Mouse (Mus musculus): Measurements from ENCODE around the gene Nipsnap2. TPM values are rescaled to one million over a fixed set of nuclear protein-coding genes. Genes with fewer than 3 reads are reported as not detected.
A peak's percentile ranks its signal among the peaks of the same experiment; 100 is the strongest.
"Not testable (repeated sequence)": the region's sequence is repeated elsewhere in the genome, so short reads cannot be mapped to it uniquely, and the experiment has no call there.

Nipsnap2 gene
- polyA plus RNA-seq, 1 experiment from 2014 or later = 228 TPM

DNA sequence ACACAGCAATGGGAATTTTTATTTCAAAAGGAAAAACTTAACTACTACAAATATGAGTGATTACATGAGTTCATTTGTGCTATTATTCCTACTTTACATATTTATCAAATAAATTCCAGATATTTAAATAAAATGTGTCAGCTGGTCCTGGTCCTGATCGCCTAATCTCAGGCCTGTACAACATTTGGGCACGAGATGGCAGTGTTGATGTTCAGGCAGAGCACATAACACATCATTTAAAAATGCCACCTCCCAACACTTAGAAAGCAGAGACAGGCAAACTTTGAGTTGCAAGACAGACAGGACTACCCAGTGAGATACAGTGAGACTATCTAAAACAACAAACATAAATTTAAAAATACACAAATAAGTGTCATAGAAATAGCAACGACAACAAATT is 57.3 kb downstream of the Nipsnap2 start:
- no peaks in the 10 kb centered on the region for H3K36me3 ChIP-seq (ENCODE audit: insufficient read depth, low read length)

DNA sequence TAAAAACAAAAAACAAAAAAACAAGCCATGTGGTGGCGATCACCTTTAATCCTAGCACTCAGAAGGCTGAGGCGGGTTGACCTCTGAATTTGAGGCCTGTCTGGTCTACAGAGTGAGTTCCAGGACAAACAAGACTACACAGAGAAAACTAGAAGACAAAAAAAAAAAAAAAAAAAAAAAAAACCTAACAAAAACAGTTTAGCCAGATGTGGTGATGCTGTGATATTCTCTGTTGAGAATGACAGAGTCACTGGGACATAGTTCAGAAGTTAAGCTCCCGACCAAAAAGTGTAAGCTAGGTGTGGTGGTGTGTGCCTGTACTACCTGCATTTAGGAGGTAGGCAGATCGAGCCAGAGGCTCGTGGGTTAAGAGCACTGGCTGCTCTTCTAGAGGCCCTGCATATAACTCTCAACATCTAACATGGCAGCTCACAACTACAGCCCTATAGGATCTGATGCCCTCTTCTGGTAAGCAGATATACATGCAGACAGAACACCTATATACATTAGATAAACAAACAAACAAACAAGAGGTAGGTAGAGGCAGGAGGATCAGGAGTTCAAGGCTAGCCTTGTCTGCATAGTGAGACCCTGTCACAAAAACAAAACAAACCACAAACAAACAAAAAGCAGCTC is 60.5 kb downstream of the Nipsnap2 start:
- TF ChIP-seq CTCF (IDR thresholded peaks at IDR 0.05; ENCODE audit: low read depth) = peak; percentile 39
- Histone ChIP-seq H3K27me3 (ENCODE audit: insufficient read depth, low read length) (no peaks in the 10 kb centered on the region), H3K9ac (ENCODE audit: low read depth, low read length) (no peak overlapping the region), H3K4me2 (ENCODE audit: low read length) (no peak overlapping the region), H3K27ac (no peak overlapping the region), H3K4me1 (replicated peaks; ENCODE audit: insufficient read depth, low read length) (no peaks in the 10 kb centered on the region; the same call in 1 of the 2 replicates), H3K9me3 (replicated peaks; ENCODE audit: low read length) (no peaks in the 10 kb centered on the region), H3K4me3 (replicated peaks; ENCODE audit: low read depth, low read length) (no peak overlapping the region), H3K36me3 (ENCODE audit: insufficient read depth, low read length) (peaks cover 16% of the 10 kb centered on the region)
- DNase-seq (ENCODE audit: low spot score) (no peak), ATAC-seq (replicated peaks; ENCODE audit: low FRiP score, low read depth) (no peak)
- 91% methylated on average over 5 of the region's 5 CpGs for WGBS

More for the DNA sequence above, 57.3 kb downstream of the Nipsnap2 start:
- TF ChIP-seq CTCF (IDR thresholded peaks at IDR 0.05; ENCODE audit: low read depth) = peak; percentile 78
- no peak overlapping the region for H3K4me2 ChIP-seq (ENCODE audit: low read length)
- DNase-seq (ENCODE audit: low spot score) (peak; percentile 55), ATAC-seq (replicated peaks; ENCODE audit: low FRiP score, low read depth) (no peak)
- no peaks in the 10 kb centered on the region; the same call in 1 of the 2 replicates for H3K4me1 ChIP-seq (replicated peaks; ENCODE audit: insufficient read depth, low read length)
- no peaks in the 10 kb centered on the region for H3K9me3 ChIP-seq (replicated peaks; ENCODE audit: low read length)
- H3K4me3 ChIP-seq (replicated peaks; ENCODE audit: low read depth, low read length) = no peak overlapping the region
- H3K27ac ChIP-seq = no peak overlapping the region
- H3K27me3 ChIP-seq (ENCODE audit: insufficient read depth, low read length) = no peaks in the 10 kb centered on the region
- no peak overlapping the region for H3K9ac ChIP-seq (ENCODE audit: low read depth, low read length)
- WGBS = 41% methylated on average over 3 of the region's 3 CpGs

DNA sequence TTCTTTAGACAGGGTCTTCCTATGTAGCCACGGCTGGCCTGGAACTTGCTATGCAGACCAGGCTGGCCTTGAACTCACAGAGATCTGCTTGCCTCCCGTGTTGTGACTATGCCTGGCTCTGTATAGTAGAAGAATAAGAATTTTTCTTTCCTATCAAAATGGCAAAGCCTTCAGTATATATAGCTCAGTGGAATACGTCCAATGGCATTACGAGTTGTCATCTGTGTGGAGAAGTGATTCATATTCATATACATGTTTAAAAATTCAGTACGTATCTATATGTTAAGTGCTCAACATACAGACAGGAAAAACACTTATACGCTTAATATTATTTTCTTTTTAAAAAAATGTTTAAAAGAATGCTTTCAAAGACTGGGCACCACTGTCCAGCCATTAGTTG is 61.3 kb downstream of the Nipsnap2 start:
- no peaks in the 10 kb centered on the region; the same call in 1 of the 2 replicates for H3K4me1 ChIP-seq (replicated peaks; ENCODE audit: insufficient read depth, low read length)
- DNase-seq (ENCODE audit: low spot score) (no peak), ATAC-seq (replicated peaks; ENCODE audit: low FRiP score, low read depth) (no peak)
- H3K36me3 ChIP-seq (ENCODE audit: insufficient read depth, low read length) = peaks cover 22% of the 10 kb centered on the region
- no peaks in the 10 kb centered on the region for H3K9me3 ChIP-seq (replicated peaks; ENCODE audit: low read length)
- H3K4me2 ChIP-seq (ENCODE audit: low read length) = peak overlapping the region; percentile 67
- no peak for TF ChIP-seq CTCF (IDR thresholded peaks at IDR 0.05; ENCODE audit: low read depth)
- peak overlapping the region; percentile 88 for H3K4me3 ChIP-seq (replicated peaks; ENCODE audit: low read depth, low read length)
- H3K27me3 ChIP-seq (ENCODE audit: insufficient read depth, low read length) = no peaks in the 10 kb centered on the region
- H3K27ac ChIP-seq = peak overlapping the region; percentile 97
- H3K9ac ChIP-seq (ENCODE audit: low read depth, low read length) = peak overlapping the region; percentile 82
- 82% methylated on average over 6 of the region's 6 CpGs for WGBS

DNA sequence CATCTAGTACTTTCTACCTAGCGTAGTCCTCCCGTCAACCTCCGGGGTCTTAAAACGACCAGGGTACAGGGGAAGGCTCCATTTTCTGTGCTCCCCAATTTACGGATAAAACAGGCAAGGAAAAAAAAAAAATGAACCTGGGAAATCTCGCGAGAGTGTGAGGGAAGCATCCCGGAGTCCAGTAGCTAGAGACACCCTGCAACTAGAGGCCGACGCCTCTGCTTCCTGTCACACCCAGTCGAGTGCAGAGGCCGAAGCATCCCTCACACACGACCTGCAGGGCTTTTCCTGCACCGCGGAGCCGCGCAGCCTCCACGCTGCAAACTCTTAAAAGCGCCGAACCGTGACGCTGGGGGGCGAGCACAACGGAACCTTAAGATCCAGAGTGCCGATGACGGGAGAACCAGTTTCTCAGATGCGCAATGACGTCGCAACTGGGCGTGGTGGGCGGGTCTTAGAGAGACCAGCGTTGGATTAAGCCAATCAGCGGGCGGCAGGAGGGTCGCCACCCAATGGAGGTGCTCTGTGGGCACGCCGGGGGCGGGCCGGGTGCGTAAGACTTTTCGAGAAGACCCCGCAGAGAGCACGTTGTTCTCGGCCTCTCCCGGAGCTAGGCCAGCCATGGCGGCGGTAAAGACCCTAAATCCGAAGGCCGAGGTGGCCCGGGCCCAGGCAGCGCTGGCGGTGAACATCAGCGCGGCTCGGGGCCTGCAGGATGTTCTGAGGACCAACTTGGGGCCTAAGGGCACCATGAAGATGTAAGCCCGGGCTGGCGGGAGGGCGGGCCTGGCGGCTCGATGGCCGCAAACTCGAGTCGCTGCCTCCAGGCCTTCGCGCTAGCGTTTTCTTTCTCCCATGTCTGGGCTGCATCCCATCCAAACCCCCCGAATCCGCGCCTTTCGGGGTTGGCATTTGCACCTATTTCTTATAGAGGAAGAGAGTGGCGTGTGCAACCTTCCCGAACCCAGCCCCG is 62.2 kb downstream of the Nipsnap2 start, which contains the start of gene Psph:
Psph (minus strand) TSS at position 632 of the 973 bp plus-strand sequence.
- peak within 1 kb of the TSS; percentile 88 for H3K4me3 ChIP-seq (replicated peaks; ENCODE audit: low read depth, low read length)
- WGBS = 1% methylated on average over 73 of the region's 73 CpGs
- no peaks in the 10 kb centered on the region; the same call in 1 of the 2 replicates for H3K4me1 ChIP-seq (replicated peaks; ENCODE audit: insufficient read depth, low read length)
- H3K27me3 ChIP-seq (ENCODE audit: insufficient read depth, low read length) = no peaks in the 10 kb centered on the region
- ATAC-seq (replicated peaks; ENCODE audit: low FRiP score, low read depth) (peak; percentile 99), DNase-seq (ENCODE audit: low spot score) (peak; percentile 99)
- no peaks in the 10 kb centered on the region for H3K9me3 ChIP-seq (replicated peaks; ENCODE audit: low read length)
- peaks cover 30% of the 10 kb centered on the region for H3K36me3 ChIP-seq (ENCODE audit: insufficient read depth, low read length)
- peak within 1 kb of the TSS; percentile 67 for H3K4me2 ChIP-seq (ENCODE audit: low read length)
- H3K9ac ChIP-seq (ENCODE audit: low read depth, low read length) = peak within 1 kb of the TSS; percentile 95
- 0 out of 2 replicates have a peak, but pooled peaks have one; percentile 13 for TF ChIP-seq CTCF (IDR thresholded peaks at IDR 0.05; ENCODE audit: low read depth)
- peak within 1 kb of the TSS; percentile 97 for H3K27ac ChIP-seq

DNA sequence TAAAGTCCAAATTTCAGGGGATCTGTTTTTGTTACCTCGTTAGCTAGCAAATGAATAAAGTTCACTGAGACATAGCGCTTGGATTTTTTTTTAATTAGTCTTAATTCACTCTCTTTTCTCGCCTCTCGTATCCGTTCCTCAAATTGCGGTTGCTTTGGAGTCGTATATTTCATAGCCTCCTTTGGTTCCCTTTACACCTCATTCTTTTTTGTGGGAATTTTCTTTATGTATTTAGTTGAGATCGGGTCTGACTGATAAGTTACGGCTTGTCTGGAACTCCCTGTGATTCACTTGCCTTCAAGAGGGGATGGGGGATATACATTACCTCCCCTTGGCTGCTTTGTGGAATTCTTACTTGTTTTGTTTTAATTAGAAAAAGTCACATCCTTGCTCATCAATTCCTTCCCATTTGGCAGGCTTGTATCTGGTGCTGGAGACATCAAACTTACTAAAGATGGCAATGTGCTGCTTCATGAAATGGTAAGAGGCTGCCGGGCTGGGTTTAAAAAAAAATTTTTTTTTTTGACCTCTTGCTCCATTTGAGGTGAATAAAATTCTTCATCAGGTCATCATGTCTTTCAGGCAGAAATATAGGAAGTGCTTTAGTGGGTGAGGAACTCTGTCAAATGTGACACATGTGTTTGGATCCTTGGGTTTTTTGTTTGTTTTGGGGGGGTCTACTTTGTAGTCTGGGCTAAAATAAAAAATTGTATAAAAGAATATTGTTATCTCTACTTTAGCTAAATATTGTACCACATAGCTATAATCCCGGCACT is 63.1 kb downstream of the Nipsnap2 start:
- H3K27ac ChIP-seq = peak overlapping the region; percentile 97; the same call in 1 of the 2 replicates

DNA sequence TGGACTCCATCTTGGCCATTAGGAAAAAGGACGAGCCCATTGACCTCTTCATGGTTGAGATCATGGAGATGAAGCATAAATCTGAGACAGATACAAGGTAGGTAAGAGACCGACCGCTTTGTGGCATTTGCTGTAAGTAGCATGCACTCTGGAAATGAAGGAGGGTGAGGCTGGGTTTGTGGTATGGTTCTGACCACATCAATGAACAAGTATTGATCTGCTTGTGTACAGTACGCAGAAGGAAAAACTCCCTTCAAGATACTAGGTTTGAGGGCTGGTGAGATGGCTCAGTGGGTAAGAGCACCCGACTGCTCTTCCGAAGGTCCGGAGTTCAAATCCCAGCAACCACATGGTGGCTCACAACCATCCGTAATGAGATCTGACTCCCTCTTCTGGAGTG is 65.7 kb downstream of the Nipsnap2 start:
- not testable (repeated sequence) for DNase-seq (ENCODE audit: low spot score); H3K4me1 ChIP-seq (replicated peaks; ENCODE audit: insufficient read depth, low read length); H3K27me3 ChIP-seq (ENCODE audit: insufficient read depth, low read length); H3K9me3 ChIP-seq (replicated peaks; ENCODE audit: low read length); ATAC-seq (replicated peaks; ENCODE audit: low FRiP score, low read depth); H3K9ac ChIP-seq (ENCODE audit: low read depth, low read length); H3K4me3 ChIP-seq (replicated peaks; ENCODE audit: low read depth, low read length); H3K4me2 ChIP-seq (ENCODE audit: low read length); H3K27ac ChIP-seq
- H3K36me3 ChIP-seq (ENCODE audit: insufficient read depth, low read length) = peaks cover 54% of the 10 kb centered on the region
- 92% methylated on average over 7 of the region's 8 CpGs for WGBS

More for the DNA sequence above, 63.1 kb downstream of the Nipsnap2 start:
- ATAC-seq (replicated peaks; ENCODE audit: low FRiP score, low read depth) (no peak), DNase-seq (ENCODE audit: low spot score) (no peak)
- Histone ChIP-seq H3K27me3 (ENCODE audit: insufficient read depth, low read length) (no peaks in the 10 kb centered on the region), H3K36me3 (ENCODE audit: insufficient read depth, low read length) (peaks cover 39% of the 10 kb centered on the region), H3K4me3 (replicated peaks; ENCODE audit: low read depth, low read length) (peak overlapping the region; percentile 88), H3K9ac (ENCODE audit: low read depth, low read length) (peak overlapping the region; percentile 95), H3K4me2 (ENCODE audit: low read length) (peak overlapping the region; percentile 67), H3K9me3 (replicated peaks; ENCODE audit: low read length) (no peaks in the 10 kb centered on the region), H3K4me1 (replicated peaks; ENCODE audit: insufficient read depth, low read length) (no peaks in the 10 kb centered on the region; the same call in 1 of the 2 replicates)
- no peak for TF ChIP-seq CTCF (IDR thresholded peaks at IDR 0.05; ENCODE audit: low read depth)
- WGBS = 11% methylated on average over 11 of the region's 11 CpGs

Other genes starting within 250 kb of the Nipsnap2 start
- gene Sfswap, start 223.8 kb upstream of the Nipsnap2 start, polyA plus RNA-seq (2015; fragmentation: Nextera tagmentation; extraction: Ambion mirVana) = 35.4 and 36.7 TPM in 2 replicates
- 1.5 and 2.0 TPM in 2 replicates for gene Mmp17, start 140.9 kb upstream of the Nipsnap2 start, polyA plus RNA-seq (2015; fragmentation: Nextera tagmentation; extraction: Ambion mirVana)
- 2.9 and 3.7 TPM in 2 replicates for gene Zfp11, start 55.0 kb upstream of the Nipsnap2 start, polyA plus RNA-seq (2015; fragmentation: Nextera tagmentation; extraction: Ambion mirVana)
- 0.17 TPM in 1 of 2 replicates, not detected in the other for gene Sept14, start 16.6 kb upstream of the Nipsnap2 start, polyA plus RNA-seq (2015; fragmentation: Nextera tagmentation; extraction: Ambion mirVana)
- 209 and 211 TPM in 2 replicates for gene Mrps17, start 9.6 kb upstream of the Nipsnap2 start, polyA plus RNA-seq (2015; fragmentation: Nextera tagmentation; extraction: Ambion mirVana)
- 65.8 and 66.1 TPM in 2 replicates for gene Psph, start 62.4 kb downstream of the Nipsnap2 start, polyA plus RNA-seq (2015; fragmentation: Nextera tagmentation; extraction: Ambion mirVana)
- 52.1 and 55.5 TPM in 2 replicates for gene Sumf2, start 121.9 kb downstream of the Nipsnap2 start, polyA plus RNA-seq (2015; fragmentation: Nextera tagmentation; extraction: Ambion mirVana)
- 1,323 and 1,401 TPM in 2 replicates for gene Chchd2, start 162.4 kb downstream of the Nipsnap2 start, polyA plus RNA-seq (2015; fragmentation: Nextera tagmentation; extraction: Ambion mirVana)
- gene Zbed5, start 170.7 kb downstream of the Nipsnap2 start, polyA plus RNA-seq (2015; fragmentation: Nextera tagmentation; extraction: Ambion mirVana) = 6.1 and 6.6 TPM in 2 replicates
- gene Phkg1, start 173.5 kb downstream of the Nipsnap2 start, polyA plus RNA-seq (2015; fragmentation: Nextera tagmentation; extraction: Ambion mirVana) = 0.05 and 0.10 TPM in 2 replicates
- 6.5 and 6.8 TPM in 2 replicates for gene Nupr1l, start 183.5 kb downstream of the Nipsnap2 start, polyA plus RNA-seq (2015; fragmentation: Nextera tagmentation; extraction: Ambion mirVana)
- gene Vkorc1l1, start 216.9 kb downstream of the Nipsnap2 start, polyA plus RNA-seq (2015; fragmentation: Nextera tagmentation; extraction: Ambion mirVana) = 19.4 and 20.7 TPM in 2 replicates